Mouse (Mus musculus) retina, embryonic 14.5 days (tissue): ENCODE measurements at regions not wholly inside any gene's neighbourhood (a gene's known extent, or its start where the extent isn't known, plus 50 kb on each side); places are given as distances from the start of the nearest gene placed in this dataset.
"Not testable (repeated sequence)": the region's sequence is repeated elsewhere in the genome, so short reads cannot be mapped to it uniquely, and the experiment has no call there.

Source experiments
- DNase-seq: peaks from one replicate; pipeline ENCODE4 v3.0.0-alpha.2; 2015; ENCODE audit warnings: low spot score

DNA sequence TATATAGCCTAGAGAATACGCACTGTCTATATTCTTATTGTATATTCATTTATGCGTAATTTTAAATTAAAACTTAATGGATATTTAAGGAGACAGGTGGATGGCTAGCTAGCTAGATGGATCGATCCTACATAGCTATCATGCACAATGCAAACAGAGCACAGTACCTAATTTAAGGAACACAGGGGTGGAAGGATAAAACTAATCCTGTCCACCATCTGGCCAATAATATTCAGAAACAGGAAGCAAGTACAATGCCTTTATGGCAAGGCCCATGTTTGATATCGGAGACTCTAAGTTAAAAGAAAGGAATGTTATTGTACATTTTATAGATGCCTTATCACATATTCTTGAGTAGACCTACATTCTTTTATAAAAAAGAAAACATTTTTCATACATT is 396.4 kb downstream of the Med10 start:
- no peak for DNase-seq

DNA sequence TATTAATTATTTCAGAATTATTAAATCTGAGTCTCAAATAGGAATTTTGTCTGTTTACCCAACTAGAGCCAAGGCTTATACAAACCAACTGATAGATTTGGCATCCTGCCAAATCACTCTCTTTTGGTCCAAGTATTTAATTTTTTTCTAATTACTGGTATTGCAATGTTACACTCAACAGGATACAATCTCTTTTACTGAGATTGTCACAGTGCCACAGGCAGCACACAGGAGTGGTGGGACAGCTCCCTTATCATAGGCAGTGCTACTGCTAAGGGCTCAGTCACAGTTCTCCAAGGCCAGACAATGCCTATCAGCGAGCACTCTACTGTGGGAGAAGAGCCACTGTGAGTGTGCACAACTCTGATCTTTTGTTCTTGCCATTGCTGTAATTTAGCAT is 396.9 kb downstream of the Med10 start:
- DNase-seq: no peak

DNA sequence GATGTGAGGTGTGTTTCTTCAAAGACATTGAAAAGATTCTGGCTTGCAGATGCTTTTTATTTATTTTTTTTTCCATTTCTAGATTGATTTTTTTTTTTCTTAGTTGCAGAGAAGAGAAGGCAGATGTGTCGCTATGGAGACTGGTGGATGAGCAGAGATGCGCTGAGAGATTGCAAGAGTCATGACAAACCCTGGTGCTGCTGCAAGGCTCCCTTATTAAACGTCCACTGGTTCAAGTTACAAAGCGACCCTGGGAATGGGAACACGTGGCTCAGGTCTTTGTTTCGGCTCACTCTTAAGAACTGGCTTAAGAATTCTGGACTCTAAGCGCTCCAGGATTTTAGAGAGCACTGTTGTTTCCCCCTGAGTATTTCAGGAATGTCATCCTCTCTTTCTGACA is 403.1 kb downstream of the Med10 start:
- peak; percentile 22 for DNase-seq

DNA sequence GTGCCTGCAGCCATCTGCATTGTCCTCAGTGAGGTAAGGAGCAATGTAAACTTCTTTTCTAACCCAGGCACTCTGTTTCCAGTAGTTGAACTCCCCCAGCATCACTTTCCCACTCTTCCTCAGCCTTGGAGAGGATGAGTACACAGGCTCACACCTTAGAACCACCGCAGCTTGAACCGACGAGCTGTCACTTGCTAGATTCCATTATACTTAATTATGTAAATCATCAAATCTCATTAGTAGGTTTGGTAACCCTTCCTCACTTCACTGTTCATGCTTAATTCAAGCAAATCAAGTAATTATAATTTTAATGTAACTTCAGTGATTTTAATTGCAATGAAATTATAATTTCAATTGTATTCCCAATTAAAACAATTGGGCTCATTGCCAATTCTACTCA is 408.0 kb downstream of the Med10 start:
- DNase-seq: no peak

DNA sequence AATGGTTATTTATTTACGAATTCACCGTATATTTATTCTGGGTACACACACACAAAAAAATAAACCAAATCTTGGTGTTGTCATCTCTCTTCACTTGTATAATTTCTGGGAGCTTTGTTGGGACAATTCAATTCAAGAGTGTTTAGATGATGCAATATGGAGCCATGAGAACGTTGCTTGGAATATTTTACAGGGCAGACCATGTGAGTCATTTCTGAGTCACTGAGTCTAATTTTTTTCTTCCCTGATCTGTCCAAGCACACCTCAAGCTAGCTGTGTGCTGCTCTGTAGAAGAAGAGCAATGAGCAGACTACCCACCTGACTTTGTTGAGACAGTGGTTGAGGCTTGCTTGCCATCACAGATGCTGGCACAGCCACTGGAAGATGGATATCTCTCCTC is 410.8 kb downstream of the Med10 start:
- no peak for DNase-seq

DNA sequence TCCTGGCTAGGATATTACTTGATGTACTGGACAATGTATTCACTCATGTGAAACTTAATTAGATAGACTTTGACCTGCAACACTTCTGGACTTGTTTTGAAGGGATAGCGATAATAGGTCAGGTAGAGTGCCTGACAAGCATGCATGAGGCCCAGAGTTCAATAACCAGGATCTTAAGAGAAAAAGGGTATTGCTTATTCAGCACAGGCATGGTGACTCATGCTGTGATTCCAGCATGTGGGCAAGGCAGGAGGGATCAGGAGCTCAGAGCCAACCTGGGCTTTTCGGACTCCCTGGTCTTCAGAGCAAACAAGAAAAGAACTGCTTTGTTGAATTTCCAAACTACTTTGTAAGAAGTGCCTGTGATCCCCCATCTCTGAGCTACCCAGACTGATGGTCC is 411.4 kb downstream of the Med10 start:
- DNase-seq: no peak

DNA sequence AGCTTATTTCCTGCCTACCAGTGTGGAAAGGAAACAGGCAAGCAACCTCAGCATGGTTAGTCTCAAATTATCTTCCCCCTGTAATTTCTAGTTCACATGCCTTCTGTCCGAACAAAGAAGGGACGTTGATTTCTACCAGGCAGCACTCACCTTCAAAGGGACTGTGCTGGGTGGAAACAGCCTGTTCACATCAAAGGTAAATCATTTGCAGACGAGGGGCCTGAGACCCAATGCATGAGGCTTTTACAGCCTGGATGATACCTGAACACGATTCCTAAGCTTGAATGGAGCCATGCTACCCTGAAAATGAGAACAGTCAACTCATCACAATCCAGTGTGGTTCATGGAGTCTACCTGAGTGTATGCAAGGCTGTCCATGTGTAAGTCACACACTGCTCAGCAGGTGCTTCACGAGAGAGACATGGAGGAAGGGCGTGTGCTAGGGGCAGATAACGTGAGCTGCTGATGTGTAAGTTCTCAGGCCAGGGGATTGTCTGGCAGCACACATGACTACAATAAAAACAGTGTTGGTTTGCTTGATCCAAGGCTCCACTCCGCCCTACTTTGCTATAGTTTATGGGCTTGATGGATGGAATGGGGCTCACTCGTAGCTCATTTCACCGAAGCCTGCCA is 411.9 kb downstream of the Med10 start:
- DNase-seq: no peak

DNA sequence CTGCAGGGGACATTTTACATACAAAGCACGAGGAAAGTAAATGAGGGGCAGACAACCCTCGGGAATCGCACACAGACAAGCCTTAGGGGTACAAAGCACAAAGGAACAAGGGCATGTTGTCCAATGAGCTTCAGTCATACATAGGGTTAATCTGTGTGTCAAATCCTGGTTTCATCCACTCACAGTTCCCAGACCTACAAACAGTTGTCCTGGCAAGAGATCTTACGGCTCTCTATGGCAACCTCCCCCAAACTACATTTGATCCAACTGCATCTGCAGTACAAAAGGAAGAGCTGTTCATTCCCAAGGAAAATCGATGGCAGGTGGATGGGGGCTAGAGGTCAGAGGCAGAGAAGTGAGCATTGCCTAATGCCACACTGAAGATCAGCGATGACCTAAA is 413.9 kb downstream of the Med10 start:
- no peak for DNase-seq

DNA sequence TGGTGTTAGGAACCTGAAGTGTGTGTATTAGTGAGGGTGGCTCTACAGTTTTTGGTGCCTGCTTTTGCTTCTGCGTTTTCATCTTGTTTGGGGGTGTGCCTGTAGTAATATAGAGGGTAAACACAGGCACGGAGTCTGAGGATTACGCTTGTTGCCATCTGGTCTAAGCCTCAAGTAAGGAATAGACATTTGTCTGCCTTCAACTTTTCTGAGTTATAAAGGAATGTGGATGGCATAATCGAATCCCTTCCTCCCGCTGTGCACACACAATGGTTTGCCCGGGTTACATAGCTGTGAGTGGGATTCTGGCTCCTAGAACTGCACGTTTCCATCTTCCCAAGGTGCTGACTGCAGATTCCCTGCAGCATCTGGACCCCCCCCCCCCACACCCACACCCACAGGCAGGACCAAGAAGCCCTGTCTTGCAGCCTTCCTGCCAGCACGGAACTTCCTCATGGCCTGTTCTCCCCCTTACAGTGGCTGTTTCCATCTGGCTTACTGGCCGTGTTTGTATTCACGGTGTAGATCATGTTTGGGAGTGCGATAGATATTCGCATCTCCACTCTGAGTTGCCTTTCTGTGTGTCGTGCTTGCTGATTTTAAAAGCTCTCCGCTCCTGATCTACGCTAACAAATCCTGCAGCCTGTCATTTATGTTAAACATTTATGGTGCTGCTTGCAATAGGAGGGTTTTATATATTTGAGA is 415.4 kb downstream of the Med10 start:
- no peak for DNase-seq

DNA sequence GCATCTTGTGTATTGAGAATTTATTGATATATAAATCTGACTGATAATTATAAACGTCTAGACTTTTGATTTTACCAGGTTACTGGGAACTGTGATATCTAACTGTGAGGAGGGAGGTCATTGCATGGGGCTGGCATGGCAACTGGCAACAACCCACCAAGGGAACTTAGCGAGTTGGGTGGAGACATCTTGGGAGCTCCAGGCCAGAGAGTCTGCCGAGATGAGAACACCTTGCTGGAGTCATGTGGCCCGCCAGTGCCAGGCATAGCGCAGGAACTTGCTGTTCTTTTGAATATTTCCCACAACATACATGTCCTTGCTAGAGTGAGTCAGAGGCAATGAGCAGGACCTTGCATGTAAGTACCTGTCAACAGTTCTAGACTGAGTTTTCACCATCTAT is 413.9 kb downstream of the Ice1 start:
- DNase-seq: no peak

DNA sequence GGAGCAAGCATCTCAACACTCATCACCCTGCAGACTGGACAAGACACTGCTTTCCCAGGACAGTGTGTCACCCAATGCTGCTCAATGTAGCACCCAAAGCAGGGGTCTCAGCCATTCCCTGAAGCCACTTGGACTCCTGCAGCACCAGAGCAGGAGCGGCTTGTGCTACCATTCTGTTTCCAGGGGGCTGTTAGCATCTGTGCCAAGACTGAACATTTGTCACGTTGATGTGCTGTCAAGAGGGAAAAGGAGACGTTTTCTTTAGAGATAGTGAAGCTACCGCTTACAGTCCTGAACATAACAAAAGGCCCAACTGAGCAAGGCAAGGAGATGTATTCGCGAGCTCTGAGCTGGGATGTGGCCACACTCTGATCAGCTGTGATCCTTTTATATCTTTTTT is 410.3 kb downstream of the Ice1 start:
- no peak for DNase-seq

DNA sequence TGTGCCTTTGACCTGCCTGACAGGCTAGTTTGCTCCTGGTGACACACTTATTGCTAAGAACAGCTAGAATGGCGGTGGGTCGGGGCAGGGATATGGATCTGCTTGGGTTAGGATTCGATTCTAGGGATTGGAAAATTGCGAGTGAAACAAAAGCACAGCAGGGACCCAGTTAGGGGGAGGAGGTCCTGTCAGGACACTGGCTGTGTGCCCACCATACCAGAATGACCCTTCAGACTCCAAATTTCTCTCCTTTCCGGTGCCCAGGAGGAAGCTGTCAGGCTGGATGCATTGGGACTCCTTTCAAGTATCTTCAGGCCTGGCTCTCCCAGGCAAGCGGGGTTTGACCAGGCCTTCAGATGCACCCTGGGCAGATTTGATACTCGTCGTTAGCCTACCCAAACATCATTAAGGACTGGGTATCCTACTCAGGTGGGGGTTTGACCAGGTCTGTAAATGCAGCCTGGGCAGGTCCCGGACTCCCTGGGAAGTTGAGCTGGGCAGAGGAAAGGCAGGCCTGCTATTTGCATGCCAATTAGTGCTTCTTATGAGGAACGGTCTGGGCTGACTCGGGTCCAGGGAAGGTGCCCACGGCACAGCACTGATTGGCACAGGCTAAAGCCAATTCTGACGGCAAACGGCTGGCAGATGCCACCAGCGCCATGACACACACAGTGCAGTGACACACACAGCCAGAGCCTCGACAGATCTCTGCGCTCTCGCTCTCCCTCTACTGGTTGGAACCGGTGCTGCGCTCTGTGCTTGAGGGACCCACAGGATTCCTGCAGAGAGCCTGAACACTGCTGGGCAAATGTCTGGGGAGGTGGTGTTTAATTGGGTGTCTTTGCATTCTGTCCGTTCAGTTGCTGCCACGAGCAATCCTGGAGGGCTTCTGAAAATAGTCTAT is 403.3 kb downstream of the Ice1 start:
- DNase-seq: peak; percentile 91

DNA sequence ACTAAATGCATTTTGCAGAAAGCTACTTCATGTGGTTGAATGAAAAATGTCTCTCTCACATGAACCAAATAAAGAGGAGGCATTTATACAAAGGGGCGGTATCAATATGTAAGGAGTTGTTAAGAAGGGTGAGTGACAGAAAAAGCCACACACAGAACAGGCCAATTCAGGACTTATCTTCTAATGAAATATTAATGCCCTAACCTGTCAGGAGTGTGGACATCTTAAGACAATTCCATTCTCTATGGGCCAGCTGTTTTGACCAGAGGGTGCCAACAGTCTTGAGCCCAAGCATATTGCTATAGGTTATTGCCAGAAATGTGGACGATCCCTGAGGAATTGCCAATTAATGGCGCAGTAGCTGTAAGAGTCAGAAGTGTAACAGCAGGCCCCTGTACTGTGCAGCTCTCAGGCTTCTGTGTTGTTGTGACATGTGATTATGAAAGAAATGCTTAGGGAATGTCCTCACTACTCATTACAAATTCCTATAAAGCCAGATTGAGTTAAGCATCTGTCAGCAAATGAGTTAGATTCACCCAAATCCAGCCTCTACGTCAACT is 393.8 kb downstream of the Ice1 start:
- DNase-seq: peak; percentile 3

DNA sequence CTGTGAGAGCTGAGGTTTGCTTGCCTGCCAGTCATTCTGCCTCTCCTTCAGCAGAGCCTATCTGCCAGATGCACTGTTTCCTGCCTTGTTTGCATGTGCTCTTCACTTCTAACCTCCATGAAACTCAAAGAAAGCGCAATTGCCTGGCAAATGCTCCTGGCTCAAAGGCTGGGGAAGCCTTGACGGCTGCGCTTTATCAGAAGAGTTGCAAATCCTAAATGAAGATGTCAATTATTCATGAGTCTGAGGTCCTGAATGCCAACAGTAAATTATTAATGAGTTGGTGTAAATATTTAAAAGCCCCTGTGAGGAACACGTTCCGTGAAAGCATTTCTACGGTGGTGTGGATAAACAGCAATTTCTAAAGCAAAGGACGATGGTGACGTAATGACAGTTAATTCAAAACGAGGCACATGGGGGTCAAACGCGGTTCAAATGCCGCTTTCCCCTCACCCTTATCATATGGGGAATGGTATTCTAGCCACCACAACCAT is 377.4 kb downstream of the Ice1 start:
- DNase-seq: peak; percentile 64

DNA sequence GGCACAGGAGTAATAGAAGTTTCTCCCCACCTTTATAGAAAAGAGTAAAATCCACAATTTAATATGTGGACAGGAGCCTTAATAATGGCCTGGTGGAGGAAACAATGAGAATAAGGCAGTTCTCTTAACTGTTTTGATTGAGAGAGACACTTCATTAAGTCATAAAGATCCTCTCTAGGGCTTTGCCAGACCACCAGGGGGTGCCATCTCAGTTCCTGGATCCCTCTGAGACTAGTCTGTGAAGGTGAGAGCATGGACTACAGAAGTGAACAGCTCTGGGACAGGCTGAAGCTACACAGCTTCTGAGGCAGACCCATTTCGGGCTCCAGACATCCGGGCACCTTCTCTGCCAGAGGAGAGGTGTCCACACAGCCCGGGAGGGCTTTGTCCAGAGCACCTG is 373.8 kb downstream of the Ice1 start:
- peak; percentile 38 for DNase-seq

DNA sequence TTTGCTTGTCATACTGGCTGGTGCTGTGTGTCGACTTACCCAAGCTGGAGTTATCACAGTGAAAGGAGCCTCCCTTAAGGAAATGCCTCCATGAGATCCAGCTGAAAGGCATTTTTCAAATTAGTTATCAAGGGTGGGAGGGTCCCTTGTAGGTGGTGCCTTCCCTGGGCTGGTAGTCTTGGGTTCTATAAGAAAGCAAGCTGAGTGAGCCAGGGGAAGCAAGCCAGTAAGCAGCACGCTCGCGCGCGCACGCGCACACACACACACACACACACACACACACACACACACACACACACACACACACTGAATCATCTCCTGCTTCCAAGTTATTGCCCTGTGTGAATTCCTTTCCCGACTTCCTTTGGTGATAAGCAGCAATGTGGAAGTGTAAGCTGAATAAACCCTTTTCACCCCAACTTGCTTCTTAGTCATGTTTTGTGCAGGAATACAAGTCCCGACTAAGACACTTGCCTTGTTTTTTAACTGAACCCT is 360.5 kb downstream of the Ice1 start:
- not testable (repeated sequence) for DNase-seq

DNA sequence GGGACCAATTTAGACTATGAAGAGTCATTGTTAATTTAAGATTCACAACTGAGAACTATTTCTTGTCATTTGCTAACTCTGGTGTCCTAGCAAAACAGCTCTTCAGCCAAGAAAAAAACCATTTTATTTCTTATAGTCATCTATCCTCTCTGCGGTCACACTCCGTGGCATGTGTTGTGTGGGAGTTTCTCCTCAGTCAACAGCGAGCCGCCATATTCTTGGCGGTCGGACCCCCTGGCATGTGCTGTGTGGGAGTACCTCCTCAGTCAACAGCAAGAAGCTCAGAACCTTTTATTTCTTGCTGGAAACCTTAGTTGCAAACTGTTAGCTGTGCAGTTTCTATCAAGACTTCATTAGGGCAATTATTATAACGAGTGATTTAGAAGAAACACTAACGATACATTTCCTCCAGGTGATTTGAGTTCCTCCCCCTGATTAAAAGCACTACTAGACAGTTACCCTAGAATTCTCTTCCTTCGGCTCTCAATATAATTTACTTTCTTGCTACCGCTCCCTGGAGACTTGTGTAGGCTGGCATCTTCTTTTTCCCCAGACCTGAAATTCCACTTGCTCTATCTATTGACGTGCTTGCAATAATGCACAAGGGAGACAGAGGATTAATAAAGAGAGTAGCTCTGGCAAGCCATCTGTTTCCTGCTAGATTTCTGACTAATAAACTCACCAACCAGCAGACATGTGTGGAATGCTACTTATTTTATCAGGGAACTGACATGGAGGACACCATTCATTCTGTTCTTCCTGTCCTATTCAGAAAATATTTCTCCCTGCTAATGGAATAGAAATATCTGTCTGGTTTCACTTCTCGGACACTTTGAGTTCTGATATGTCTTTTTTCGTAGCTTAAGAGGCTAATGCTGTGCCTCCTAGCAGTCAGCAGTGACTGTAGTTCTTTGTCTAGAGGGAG is 359.5 kb downstream of the Ice1 start:
- no peak for DNase-seq

DNA sequence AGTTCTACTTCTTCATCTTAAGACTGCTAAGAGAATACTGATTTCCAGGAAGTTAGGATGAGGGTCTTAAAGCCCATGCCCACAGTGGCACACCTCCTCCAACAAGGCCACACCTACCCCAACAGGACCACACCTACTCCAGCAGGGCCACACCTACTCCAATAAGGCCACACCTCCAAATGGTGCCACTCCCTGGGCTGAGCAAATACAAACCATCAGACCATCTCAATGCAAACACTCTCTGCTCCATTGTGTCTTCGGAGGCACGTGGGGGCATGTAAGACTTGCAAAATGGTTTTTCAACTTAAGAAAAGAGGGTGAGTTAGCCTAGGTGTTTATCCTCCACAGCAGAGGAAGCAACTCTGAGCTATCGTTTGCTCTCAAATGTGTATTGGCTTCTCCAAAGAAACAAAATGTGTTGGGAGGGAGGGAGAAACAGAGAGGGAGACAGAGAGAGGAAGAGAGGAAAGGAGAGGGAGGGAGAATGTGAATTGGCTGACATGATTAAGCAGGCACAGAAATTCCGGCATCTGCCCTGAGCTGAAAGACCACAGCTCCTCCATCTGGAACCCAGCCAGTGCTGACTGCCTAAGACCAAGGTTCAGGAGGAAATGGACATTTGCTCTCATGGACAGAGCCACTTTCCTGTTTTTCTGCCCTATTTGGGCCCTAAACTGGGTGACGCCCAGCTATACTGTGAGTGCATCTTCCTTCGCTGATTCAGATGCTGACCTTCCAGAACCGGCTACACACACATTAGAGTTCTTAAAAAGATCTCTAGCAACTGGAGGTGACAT is 356.2 kb downstream of the Ice1 start:
- no peak for DNase-seq

DNA sequence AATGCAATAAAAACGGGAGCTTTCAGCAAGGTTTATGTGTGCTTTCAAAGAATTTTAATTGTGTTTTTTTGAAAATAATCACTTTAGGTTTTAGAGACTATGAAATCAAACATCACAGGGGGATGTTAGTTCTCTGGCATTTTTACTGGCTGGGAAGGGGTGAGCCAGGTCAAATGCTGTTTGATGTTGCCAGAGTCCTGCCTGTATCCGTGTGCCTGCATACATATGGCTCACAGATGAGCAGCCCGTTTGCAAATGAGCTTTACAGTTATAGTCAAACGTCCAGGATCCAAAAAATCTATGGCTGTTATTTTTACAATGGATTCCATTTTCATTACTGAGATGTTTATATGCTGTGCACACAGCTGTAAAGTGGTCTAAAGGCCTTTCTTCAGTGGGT is 354.7 kb downstream of the Ice1 start:
- no peak for DNase-seq

DNA sequence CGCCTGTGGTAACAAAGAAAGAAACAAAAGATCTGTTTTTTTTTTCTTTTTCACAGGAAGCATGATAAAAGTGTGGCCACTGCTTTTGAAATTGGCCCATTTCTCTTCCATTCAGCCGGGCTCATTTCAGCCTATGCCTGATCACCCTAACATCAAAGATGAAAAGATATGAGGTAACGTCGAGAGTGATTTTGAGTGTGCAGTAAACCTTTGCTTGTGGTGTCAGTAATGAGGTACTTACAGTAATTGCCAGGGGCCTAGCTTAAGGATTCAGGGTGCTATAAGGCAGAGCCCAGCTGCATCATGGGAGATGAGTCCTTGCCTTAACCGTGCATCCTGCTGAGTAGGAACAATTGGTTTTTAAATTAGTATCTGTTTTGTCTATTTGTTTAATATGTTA is 354.2 kb downstream of the Ice1 start:
- no peak for DNase-seq
